Mouse (Mus musculus): ENCODE measurements around the gene Psma3. TPM values are rescaled to one million over a fixed set of nuclear protein-coding genes. Genes with fewer than 3 reads are reported as not detected.

Psma3 gene
- polyA plus RNA-seq, 2 experiments: 245 to 594 TPM

GRCm38 (mm10) chr12:70944181-70944580 lies 30.2 kb upstream of the Psma3 start:
- DNase-seq (ENCODE audit: low spot score) (no peak), ATAC-seq (ENCODE audit: low FRiP score, low read depth) (no peak)
- H3K36me3 ChIP-seq (ENCODE audit: control insufficient read depth, insufficient read depth, low read length): peaks cover 64% of the 10 kb centered on the region
- H3K27me3 ChIP-seq (ENCODE audit: control insufficient read depth, insufficient read depth, low read length): no peaks in the 10 kb centered on the region
- no peak overlapping the region for H3K27ac ChIP-seq (replicated peaks; ENCODE audit: low read depth, low read length)
- no peak for TF ChIP-seq POLR2A (IDR thresholded peaks at IDR 0.05; ENCODE audit: borderline replicate concordance, extremely low read depth, insufficient read depth, insufficient read length)
- H3K9ac ChIP-seq (ENCODE audit: low read depth, low read length, severe bottlenecking): no peak overlapping the region
- H3K4me3 ChIP-seq (replicated peaks; ENCODE audit: low read length): no peak overlapping the region
- no peaks in the 10 kb centered on the region for H3K9me3 ChIP-seq (ENCODE audit: control insufficient read depth, low read length)
- no peaks in the 10 kb centered on the region for H3K4me1 ChIP-seq (ENCODE audit: control insufficient read depth, insufficient read depth, low read length)
- WGBS: 93% methylated on average over 5 of the region's 5 CpGs
- H3K4me2 ChIP-seq (replicated peaks; ENCODE audit: low read depth, low read length, severe bottlenecking): no peak overlapping the region

- TF ChIP-seq POLR2A (IDR thresholded peaks at IDR 0.05; ENCODE audit: borderline replicate concordance, extremely low read depth, insufficient read depth, insufficient read length): no peak
- H3K4me2 ChIP-seq (replicated peaks; ENCODE audit: low read depth, low read length, severe bottlenecking): no peak overlapping the region
- H3K9ac ChIP-seq (ENCODE audit: low read depth, low read length, severe bottlenecking): no peak overlapping the region
- peaks cover 72% of the 10 kb centered on the region for H3K36me3 ChIP-seq (ENCODE audit: control insufficient read depth, insufficient read depth, low read length)
- H3K4me1 ChIP-seq (ENCODE audit: control insufficient read depth, insufficient read depth, low read length): no peaks in the 10 kb centered on the region
- DNase-seq (ENCODE audit: low spot score): no peak
- no peaks in the 10 kb centered on the region for H3K9me3 ChIP-seq (ENCODE audit: control insufficient read depth, low read length)
- no peaks in the 10 kb centered on the region for H3K27me3 ChIP-seq (ENCODE audit: control insufficient read depth, insufficient read depth, low read length)
- no peak for ATAC-seq (ENCODE audit: low FRiP score, low read depth)
- H3K27ac ChIP-seq (replicated peaks; ENCODE audit: low read depth, low read length): no peak overlapping the region
- H3K4me3 ChIP-seq (replicated peaks; ENCODE audit: low read length): no peak overlapping the region
- WGBS: 92% methylated on average over 10 of the region's 10 CpGs
These were observed 27.7 kb upstream of the Psma3 start for GRCm38 (mm10) chr12:70946585-70947256.

GRCm38 (mm10) chr12:70958640-70959039 lies 15.8 kb upstream of the Psma3 start:
- no peak overlapping the region for H3K4me3 ChIP-seq (replicated peaks; ENCODE audit: low read length)
- no peak for DNase-seq (ENCODE audit: low spot score)
- no peak for TF ChIP-seq POLR2A (IDR thresholded peaks at IDR 0.05; ENCODE audit: borderline replicate concordance, extremely low read depth, insufficient read depth, insufficient read length)

GRCm38 (mm10) chr12:70967581-70967980 lies 6.8 kb upstream of the Psma3 start:
- Histone ChIP-seq H3K27me3 (ENCODE audit: control insufficient read depth, insufficient read depth, low read length) (no peaks in the 10 kb centered on the region), H3K4me2 (replicated peaks; ENCODE audit: low read depth, low read length, severe bottlenecking) (peak overlapping the region; percentile 54), H3K36me3 (ENCODE audit: control insufficient read depth, insufficient read depth, low read length) (peaks cover 17% of the 10 kb centered on the region), H3K27ac (replicated peaks; ENCODE audit: low read depth, low read length) (peak overlapping the region; percentile 96), H3K9ac (ENCODE audit: low read depth, low read length, severe bottlenecking) (peak overlapping the region; percentile 84), H3K4me3 (replicated peaks; ENCODE audit: low read length) (peak overlapping the region; percentile 72), H3K4me1 (ENCODE audit: control insufficient read depth, insufficient read depth, low read length) (peaks cover 4% of the 10 kb centered on the region; the same call in 1 of the 2 replicates), H3K9me3 (ENCODE audit: control insufficient read depth, low read length) (no peaks in the 10 kb centered on the region)
- 34% methylated on average over 8 of the region's 8 CpGs for WGBS
- DNase-seq (ENCODE audit: low spot score) (peak; percentile 16), ATAC-seq (ENCODE audit: low FRiP score, low read depth) (no peak)
- no peak for TF ChIP-seq POLR2A (IDR thresholded peaks at IDR 0.05; ENCODE audit: borderline replicate concordance, extremely low read depth, insufficient read depth, insufficient read length)

More at GRCm38 (mm10) chr12:70958640-70959039, 15.8 kb upstream of the Psma3 start:
- H3K9ac ChIP-seq (ENCODE audit: low read depth, low read length, severe bottlenecking): no peak overlapping the region
- no peaks in the 10 kb centered on the region for H3K27me3 ChIP-seq (ENCODE audit: control insufficient read depth, insufficient read depth, low read length)
- no peaks in the 10 kb centered on the region for H3K9me3 ChIP-seq (ENCODE audit: control insufficient read depth, low read length)
- WGBS: 82% methylated on average over 4 of the region's 4 CpGs
- no peak overlapping the region for H3K27ac ChIP-seq (replicated peaks; ENCODE audit: low read depth, low read length)
- H3K4me2 ChIP-seq (replicated peaks; ENCODE audit: low read depth, low read length, severe bottlenecking): no peak overlapping the region
- no peaks in the 10 kb centered on the region for H3K4me1 ChIP-seq (ENCODE audit: control insufficient read depth, insufficient read depth, low read length)
- no peak for ATAC-seq (ENCODE audit: low FRiP score, low read depth)
- peaks cover 84% of the 10 kb centered on the region for H3K36me3 ChIP-seq (ENCODE audit: control insufficient read depth, insufficient read depth, low read length)

GRCm38 (mm10) chr12:70968141-70968790 lies 6.2 kb upstream of the Psma3 start:
- H3K27me3 ChIP-seq (ENCODE audit: control insufficient read depth, insufficient read depth, low read length): no peaks in the 10 kb centered on the region
- peak; percentile 39; the same call in 1 of the 2 replicates for TF ChIP-seq POLR2A (IDR thresholded peaks at IDR 0.05; ENCODE audit: borderline replicate concordance, extremely low read depth, insufficient read depth, insufficient read length)
- H3K9me3 ChIP-seq (ENCODE audit: control insufficient read depth, low read length): no peaks in the 10 kb centered on the region
- ATAC-seq (ENCODE audit: low FRiP score, low read depth) (peak; percentile 77), DNase-seq (ENCODE audit: low spot score) (peak; percentile 77)
- peaks cover 12% of the 10 kb centered on the region for H3K36me3 ChIP-seq (ENCODE audit: control insufficient read depth, insufficient read depth, low read length)
- peak overlapping the region; percentile 72 for H3K4me3 ChIP-seq (replicated peaks; ENCODE audit: low read length)
- peak overlapping the region; percentile 54 for H3K4me2 ChIP-seq (replicated peaks; ENCODE audit: low read depth, low read length, severe bottlenecking)
- H3K27ac ChIP-seq (replicated peaks; ENCODE audit: low read depth, low read length): peak overlapping the region; percentile 96
- peak overlapping the region; percentile 84 for H3K9ac ChIP-seq (ENCODE audit: low read depth, low read length, severe bottlenecking)
- WGBS: under 1% methylated on average over 35 of the region's 35 CpGs
- H3K4me1 ChIP-seq (ENCODE audit: control insufficient read depth, insufficient read depth, low read length): peaks cover 4% of the 10 kb centered on the region; the same call in 1 of the 2 replicates

Data from limb, embryonic 14.5 days (tissue).